Mouse (Mus musculus) thymus, adult 2 months (tissue): ENCODE measurements around the gene Zfp985.
"Not testable (repeated sequence)": the region's sequence is repeated elsewhere in the genome, so short reads cannot be mapped to it uniquely, and the experiment has no call there.

Experiments used
- CTCF ChIP-seq: fragments of 200-500 bp; IDR thresholded peaks from 2 replicates; pipeline ENCODE4 v1.5.1; 2012; ENCODE audit warnings: mild to moderate bottlenecking, control low read depth, low read length, moderate library complexity, borderline replicate concordance; ENCODE audit not compliant: control insufficient read depth, poor library complexity, insufficient read depth; ENCODE audit errors: extremely low read depth
- POLR2A ChIP-seq: fragments of 200-500 bp; IDR thresholded peaks from 2 replicates; pipeline ENCODE4 v1.6.1; 2012; ENCODE audit warnings: mild to moderate bottlenecking, low read length, control low read depth, moderate library complexity; ENCODE audit not compliant: control insufficient read depth, poor library complexity, insufficient read depth; ENCODE audit errors: extremely low read depth

DNA sequence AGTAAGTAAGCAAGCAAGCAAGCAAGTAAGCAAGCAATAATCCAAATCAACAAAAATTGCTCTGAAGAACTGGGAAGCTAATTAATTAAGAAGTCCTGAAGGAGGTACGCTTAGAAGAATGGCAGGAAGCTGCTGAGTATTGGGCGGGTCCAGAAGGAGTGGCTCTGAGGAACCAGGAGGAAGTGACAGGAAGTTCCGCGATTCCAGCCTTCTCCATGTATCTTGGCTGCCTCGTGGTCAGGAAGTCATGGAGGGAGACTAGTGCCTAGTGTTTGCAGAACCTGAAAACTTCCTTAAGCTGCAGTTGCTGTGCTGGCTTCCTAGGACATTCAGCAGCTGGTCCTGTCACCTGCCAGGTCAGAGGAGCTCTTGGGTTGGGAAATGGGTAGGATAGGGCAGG, at the start of gene Zfp985:
- not testable (repeated sequence) for TF ChIP-seq CTCF, POLR2A
